Mouse (Mus musculus) neutrophil, adult 65 days (primary cell): Measurements from ENCODE around the gene Adh5. TPM values are rescaled to one million over a fixed set of nuclear protein-coding genes. Genes with fewer than 3 reads are reported as not detected.

Experiments used
- total RNA-seq: library from RNA; stranded (reverse); gene quantifications from 2 replicates; pipeline ENCODE4 v1.2.4, GENCODE M21; 2023

Adh5 gene
- 31.3 and 33.4 TPM in 2 replicates for total RNA-seq

DNA sequence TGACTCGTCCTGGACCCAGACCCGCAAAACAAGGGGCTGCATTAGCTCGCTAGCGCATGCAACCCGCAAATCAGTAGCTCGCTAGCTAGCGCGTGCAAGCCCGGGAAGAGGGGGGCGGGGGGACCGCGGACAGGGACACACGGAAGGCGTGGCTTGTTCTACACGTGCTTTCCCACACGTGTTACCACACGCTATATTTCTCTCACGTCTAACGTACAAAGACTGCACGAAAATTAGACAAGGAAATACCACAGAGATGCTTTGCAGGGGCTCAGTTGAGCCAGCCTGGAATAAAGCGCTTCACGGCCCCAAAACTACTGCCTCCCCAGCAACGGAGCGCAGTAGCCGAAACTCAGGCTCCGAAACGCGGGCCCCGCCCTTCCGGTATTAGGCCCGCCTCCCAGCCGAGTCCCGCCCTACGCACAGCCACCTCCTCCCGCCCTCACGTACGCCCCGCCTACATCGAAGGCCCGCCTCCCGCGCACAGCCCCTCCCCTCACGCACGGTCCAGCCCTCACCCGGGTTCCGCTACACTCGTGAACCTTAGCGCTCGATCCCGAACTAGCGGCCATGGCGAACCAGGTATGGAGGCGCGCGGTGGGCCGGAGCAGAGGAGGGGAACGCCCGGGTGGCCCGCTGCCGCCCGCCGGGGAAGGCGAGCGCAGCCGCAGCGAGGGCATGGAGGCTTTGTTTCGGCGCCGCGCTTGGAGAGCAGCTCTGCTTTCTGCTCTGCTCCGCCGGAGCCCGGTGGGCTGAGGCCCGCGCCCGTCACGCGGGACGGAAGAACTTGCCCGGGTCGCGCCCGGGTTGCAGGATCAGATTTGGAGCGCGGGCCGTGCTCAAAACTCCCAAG, at the start of gene Adh5:
TSS of gene Adh5 (plus strand) at position 482 of the 853 bp plus-strand sequence.

DNA sequence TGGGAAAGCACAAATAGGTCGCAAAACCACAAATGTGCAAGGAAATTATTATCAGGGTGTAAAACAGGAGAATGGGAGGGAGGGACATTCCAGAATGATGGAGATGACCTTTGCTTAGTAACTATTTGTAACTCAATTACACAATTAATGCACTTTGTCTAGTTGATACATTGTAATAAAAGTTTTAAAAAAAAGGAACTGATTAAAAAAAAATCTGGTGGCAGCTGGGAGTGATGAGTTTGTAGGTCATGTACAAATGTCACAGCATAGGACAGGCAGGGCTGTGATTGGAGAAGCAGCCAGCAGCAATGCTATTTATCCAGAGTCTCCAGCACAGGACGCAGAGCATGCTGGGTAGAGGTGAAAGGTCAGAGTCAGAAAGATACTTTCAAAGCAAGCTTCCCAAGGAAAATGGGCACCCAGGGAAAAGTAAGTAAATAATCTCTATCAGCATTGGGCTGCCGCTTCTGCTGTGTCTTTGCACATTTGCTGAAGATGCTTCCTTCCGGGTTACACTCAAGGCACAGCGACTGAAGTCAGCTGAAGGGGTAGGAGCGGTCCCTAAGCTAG, 27.7 kb upstream of the Adh5 start, which contains the start of gene Adh4:
TSS of gene Adh4 (plus strand) at position 346 of the 570 bp plus-strand sequence.

DNA sequence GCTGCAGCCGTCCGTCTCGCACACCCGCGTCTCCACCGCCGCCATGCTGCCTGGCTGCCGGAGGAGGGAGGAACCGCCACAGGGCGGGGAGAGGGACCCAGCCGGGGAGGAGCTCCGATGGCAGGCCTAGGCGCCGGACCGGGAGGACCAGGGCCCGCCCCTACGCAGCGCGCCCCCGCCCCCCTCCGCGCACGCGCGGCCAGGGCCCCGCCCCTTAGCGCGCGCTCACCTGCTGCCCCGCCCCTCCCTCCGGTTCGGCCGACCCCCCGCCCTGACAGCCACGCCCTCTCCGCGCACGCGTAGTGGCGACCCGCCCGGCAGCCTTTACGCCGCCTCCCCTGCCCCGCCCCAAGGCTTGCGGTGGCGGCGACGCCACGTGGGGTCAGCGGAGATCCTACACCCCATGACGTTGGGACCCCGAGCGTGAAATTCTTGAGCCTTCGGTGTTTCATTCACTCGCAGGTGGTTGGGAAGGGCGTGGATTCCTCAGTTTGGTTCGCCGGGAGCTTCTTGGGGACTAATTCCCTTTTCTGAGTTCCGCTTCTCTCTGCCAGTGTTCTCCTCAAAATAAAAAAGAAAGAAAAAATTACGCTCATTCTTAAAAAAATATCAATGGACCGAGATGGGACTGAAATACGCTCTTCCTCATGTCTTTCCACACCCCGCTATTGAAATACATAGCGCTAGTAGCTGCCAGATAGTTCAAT, 46.6 kb downstream of the Adh5 start, which contains the start of gene Metap1:
TSS of gene Metap1 (minus strand) at position 189 of the 707 bp plus-strand sequence.

Other genes starting within 250 kb of the Adh5 start
- gene 4930579F01Rik, start 249.3 kb upstream of the Adh5 start, total RNA-seq, result not detected in 2 replicates
- not detected in 2 replicates for gene Adh7, start 225.3 kb upstream of the Adh5 start, total RNA-seq
- not detected in 2 replicates for gene Adh1, start 182.1 kb upstream of the Adh5 start, total RNA-seq
- gene Adh6a, start 129.8 kb upstream of the Adh5 start, total RNA-seq, result not detected in 2 replicates
- not detected in 2 replicates for gene Adh6b, start 101.3 kb upstream of the Adh5 start, total RNA-seq
- gene Adh4, start 27.6 kb upstream of the Adh5 start, total RNA-seq, result not detected in 2 replicates
- 21.8 and 31.3 TPM in 2 replicates for gene Metap1, start 46.4 kb downstream of the Adh5 start, total RNA-seq
- 36.1 and 41.5 TPM in 2 replicates for gene Eif4e, start 83.1 kb downstream of the Adh5 start, total RNA-seq